Mouse (Mus musculus) heart, embryonic 16.5 days (tissue): ENCODE data around the gene Asb3. TPM values are rescaled to one million over a fixed set of nuclear protein-coding genes. Genes with fewer than 3 reads are reported as not detected.
"Not testable (repeated sequence)": the region's sequence is repeated elsewhere in the genome, so short reads cannot be mapped to it uniquely, and the experiment has no call there.

Source experiments
- ATAC-seq: fragments of 200-750 bp; cut with Nextera tagmentation; replicated peaks from 2 replicates; pipeline ENCODE4 v1.8.0; 2017; ENCODE audit warnings: moderate number of reproducible peaks; ENCODE audit not compliant: insufficient read depth, low FRiP score; ENCODE audit errors: extremely low read depth
- H3K27ac ChIP-seq: fragments of 300-500 bp; sonication (generic); 2 replicates; pipeline ENCODE4 v1.5.1; 2014; ENCODE audit warnings: mild to moderate bottlenecking, low read length, control low read depth, moderate library complexity
- H3K27me3 ChIP-seq: fragments of 300-500 bp; sonication (generic); 2 replicates; pipeline ENCODE4 v1.6.1; 2014; ENCODE audit warnings: low read length, mixed read lengths; ENCODE audit not compliant: control insufficient read depth, insufficient read depth
- H3K36me3 ChIP-seq: fragments of 300-500 bp; sonication (generic); 2 replicates; pipeline ENCODE4 v1.6.1; 2014; ENCODE audit not compliant: control insufficient read depth, insufficient read depth
- H3K4me1 ChIP-seq: fragments of 300-500 bp; sonication (generic); 2 replicates; pipeline ENCODE4 v1.6.1; 2014; ENCODE audit warnings: low read length, mixed read lengths; ENCODE audit not compliant: control insufficient read depth, insufficient read depth
- H3K4me2 ChIP-seq: fragments of 300-500 bp; sonication (generic); 2 replicates; pipeline ENCODE4 v1.6.1; 2014; ENCODE audit warnings: low read depth, mild to moderate bottlenecking, control low read depth, low read length
- H3K4me3 ChIP-seq: fragments of 300-500 bp; sonication (generic); 2 replicates; pipeline ENCODE4 v1.5.1; 2014; ENCODE audit warnings: mild to moderate bottlenecking, control low read depth, low read length
- H3K9ac ChIP-seq: fragments of 300-500 bp; sonication (generic); 2 replicates; pipeline ENCODE4 v1.6.1; 2014; ENCODE audit warnings: low read length, control low read depth
- H3K9me3 ChIP-seq: fragments of 300-500 bp; sonication (generic); replicated peaks from 2 replicates; pipeline ENCODE4 v1.6.1; 2016; ENCODE audit warnings: low read length; ENCODE audit not compliant: control insufficient read depth
- WGBS: fragments of 180-500 bp; shearing (Covaris S2); extraction: QIAGEN DNeasy Blood & Tissue Kit; methylation state at CpG from one replicate; pipeline ENCODE4 v1.1.7; 2014; 5-methylcytosine and 5-hydroxymethylcytosine counted together
- polyA plus RNA-seq: library from polyadenylated mRNA; unstranded; fragments of >200 nt; fragmentation: Nextera tagmentation; extraction: Ambion mirVana; gene quantifications from 2 replicates; pipeline ENCODE4 v1.2.1, GENCODE M21; 2015

Gene Asb3
- polyA plus RNA-seq, 1 experiment from 2014 or later: 20.6 TPM

DNA sequence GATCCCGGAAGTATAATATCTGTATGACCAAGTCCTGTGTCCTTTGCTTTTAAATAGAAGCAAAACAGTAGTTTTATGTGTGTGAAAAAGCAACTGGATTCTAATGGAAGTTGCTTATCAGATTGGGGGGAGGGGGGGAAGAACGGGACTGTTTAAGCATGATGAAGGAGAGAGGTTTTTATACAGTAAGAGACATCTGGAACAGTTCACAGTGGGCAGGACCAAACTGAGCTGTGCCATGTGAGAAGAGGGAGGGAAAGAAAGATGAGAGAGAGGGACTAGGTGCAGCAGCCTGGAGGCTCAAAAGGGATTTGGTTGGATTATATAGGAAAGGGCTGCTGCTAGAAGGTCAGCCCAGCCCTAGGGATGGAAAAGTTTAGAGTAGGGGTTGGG, 101.4 kb downstream of the Asb3 start:
- Histone ChIP-seq H3K9ac (peak overlapping the region; percentile 80), H3K27me3 (no peaks in the 10 kb centered on the region), H3K36me3 (no peaks in the 10 kb centered on the region), H3K4me2 (peak overlapping the region; percentile 75), H3K27ac (peak overlapping the region; percentile 87), H3K4me1 (peaks cover 5% of the 10 kb centered on the region; the same call in 1 of the 2 replicates), H3K4me3 (peak overlapping the region; percentile 65), H3K9me3 (no peaks in the 10 kb centered on the region)
- 0% methylated on average over 2 of the region's 2 CpGs for WGBS
- peak; percentile 56 for ATAC-seq

DNA sequence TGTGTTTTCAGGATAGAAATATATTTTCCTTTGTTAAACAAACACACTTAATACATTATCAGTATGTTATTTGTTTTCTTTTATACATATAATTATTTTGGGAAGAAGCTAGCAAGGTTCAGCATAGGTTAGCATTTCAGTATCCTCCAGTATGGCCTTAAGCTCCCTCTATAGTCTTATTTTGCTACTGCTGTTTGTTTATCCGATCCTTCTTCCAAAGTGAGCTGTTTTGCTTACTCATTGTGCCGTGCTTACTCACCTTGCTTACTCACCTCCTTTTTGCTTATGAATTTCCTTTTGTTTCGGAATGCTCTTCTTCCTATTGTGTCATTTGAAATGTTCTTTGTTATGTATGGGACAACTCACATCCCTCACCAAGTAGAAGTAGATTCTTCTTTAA, 111.5 kb downstream of the Asb3 start:
- Histone ChIP-seq H3K27ac (no peak overlapping the region), H3K9ac (no peak overlapping the region), H3K27me3 (no peaks in the 10 kb centered on the region), H3K4me3 (no peak overlapping the region), H3K4me1 (no peaks in the 10 kb centered on the region), H3K4me2 (no peak overlapping the region), H3K9me3 (no peaks in the 10 kb centered on the region), H3K36me3 (no peaks in the 10 kb centered on the region)
- WGBS: 81% methylated on average over 3 of the region's 3 CpGs
- no peak for ATAC-seq

DNA sequence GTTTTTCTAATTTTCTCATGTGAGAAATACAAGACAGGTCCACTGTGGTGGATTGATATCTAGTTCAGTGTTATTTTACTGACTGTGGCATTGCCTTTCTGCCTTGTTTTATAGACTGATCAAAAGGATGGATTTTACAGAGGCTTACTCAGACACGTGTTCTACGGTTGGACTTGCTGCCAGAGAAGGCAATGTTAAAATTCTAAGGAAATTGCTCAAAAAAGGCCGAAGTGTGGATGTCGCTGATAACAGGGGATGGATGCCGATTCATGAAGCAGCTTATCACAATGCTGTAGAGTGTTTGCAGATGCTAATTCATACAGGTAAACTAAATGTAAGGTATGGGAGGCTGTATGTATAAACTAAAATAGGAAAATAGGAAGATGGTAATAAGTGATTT, 113.0 kb downstream of the Asb3 start:
- Histone ChIP-seq H3K4me2 (no peak overlapping the region), H3K4me3 (no peak overlapping the region), H3K27me3 (no peaks in the 10 kb centered on the region), H3K9ac (no peak overlapping the region), H3K4me1 (no peaks in the 10 kb centered on the region), H3K9me3 (no peaks in the 10 kb centered on the region), H3K36me3 (no peaks in the 10 kb centered on the region), H3K27ac (no peak overlapping the region)
- WGBS: 81% methylated on average over 5 of the region's 5 CpGs
- no peak for ATAC-seq

DNA sequence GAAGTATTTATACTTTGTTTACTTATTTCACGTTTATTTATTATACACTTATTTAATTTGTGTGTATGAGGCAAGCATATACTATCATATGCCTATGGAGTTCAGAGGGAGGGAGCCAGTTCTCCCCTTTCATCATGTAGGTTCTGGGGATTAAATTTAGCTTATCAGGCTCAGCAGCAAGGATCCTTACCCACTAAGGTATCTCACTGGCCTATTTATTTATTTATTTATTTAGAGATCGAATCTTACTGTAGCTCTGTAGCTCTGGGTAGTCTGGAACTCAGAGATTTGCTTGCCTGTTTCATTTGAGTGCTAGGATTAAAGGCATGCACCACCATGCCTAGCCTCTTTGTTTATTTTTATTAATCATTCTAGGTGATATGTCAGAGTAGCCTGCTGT, 113.5 kb downstream of the Asb3 start:
- Histone ChIP-seq H3K9ac (no peak overlapping the region), H3K9me3 (no peaks in the 10 kb centered on the region), H3K36me3 (no peaks in the 10 kb centered on the region), H3K4me3 (no peak overlapping the region), H3K4me1 (no peaks in the 10 kb centered on the region), H3K4me2 (no peak overlapping the region), H3K27me3 (no peaks in the 10 kb centered on the region), H3K27ac (no peak overlapping the region)
- 70% methylated on average over 2 of the region's 2 CpGs for WGBS
- no peak for ATAC-seq

DNA sequence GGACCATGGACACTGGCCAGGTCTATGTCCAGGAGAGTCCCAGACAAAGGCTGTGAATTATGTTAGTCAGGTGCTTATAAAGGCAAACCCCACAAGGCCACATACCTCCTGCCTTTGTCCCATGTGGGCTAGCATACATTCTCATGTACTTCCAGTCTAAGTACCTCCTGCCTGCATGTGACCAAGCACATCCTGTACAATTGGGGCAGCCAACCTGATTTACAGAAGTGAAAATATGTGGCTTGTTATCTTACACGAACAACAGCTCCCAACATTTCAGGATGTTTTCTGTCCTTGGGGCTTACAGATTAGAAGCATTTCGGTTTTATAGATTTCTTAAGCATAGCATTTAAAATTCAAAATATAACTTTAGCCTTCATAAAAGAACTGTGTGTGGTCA, 114.8 kb downstream of the Asb3 start:
- no peak for ATAC-seq
- Histone ChIP-seq H3K27me3 (no peaks in the 10 kb centered on the region), H3K27ac (no peak overlapping the region), H3K4me2 (no peak overlapping the region), H3K4me1 (no peaks in the 10 kb centered on the region), H3K36me3 (no peaks in the 10 kb centered on the region), H3K4me3 (no peak overlapping the region), H3K9ac (no peak overlapping the region), H3K9me3 (no peaks in the 10 kb centered on the region)
- WGBS: 71% methylated on average over 2 of the region's 2 CpGs

DNA sequence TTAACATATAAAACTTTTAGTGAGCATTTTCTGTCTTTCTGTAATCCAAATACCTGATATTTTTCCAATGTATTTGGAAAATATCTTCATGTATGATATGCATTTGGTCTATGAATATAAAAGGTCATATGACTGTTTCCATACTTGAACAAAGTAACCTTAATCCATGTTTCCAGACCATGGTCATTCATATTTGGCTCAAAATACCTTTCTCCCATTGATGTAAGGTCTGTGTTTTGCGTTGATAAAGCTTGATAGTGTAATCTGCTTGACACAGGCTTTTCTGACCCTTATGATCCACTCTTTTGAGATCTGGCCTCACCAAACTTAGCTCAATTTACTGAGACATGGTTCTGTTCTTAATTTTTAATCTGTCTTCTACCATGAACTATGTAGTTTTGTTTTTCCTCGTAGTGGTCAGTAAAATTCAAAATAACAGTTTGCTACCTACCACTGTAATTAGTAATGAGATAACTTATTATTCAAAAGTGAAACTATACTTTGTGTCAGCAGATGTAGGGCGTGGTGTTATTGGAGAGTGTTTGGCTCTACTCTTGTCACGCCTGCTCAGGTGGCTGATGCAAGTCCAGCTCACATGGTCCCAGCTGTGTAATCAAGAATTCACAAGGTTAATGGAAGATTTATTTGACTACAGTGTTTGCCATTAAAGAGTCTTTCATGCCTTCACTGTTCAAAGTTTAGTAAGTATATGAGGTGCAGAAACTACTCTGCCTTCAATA, 116.1 kb downstream of the Asb3 start:
- Histone ChIP-seq H3K27me3 (no peaks in the 10 kb centered on the region), H3K4me1 (no peaks in the 10 kb centered on the region), H3K9me3 (no peaks in the 10 kb centered on the region), H3K4me3 (no peak overlapping the region), H3K4me2 (no peak overlapping the region), H3K36me3 (no peaks in the 10 kb centered on the region), H3K9ac (no peak overlapping the region), H3K27ac (no peak overlapping the region)
- ATAC-seq: no peak
- WGBS: 88% methylated on average over 4 of the region's 4 CpGs

DNA sequence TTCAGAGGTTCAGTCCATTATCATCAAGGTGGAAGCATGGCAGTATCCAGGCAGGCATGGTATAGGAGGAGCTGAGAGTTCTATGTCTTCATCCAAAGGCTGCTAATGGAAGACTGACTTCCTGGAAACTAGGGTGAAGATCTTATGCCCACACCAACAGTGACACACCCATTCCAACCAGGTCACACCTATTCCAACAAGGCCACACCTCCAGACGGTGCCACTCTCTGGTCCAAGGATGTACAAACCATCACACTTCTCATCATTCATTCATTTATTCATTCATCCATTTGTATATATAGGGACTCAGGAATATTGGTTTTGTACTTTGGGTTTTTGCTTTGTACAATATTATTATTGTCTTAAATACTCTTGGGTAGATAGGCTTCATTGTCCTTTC, 124.5 kb downstream of the Asb3 start:
- not testable (repeated sequence) for H3K4me3 ChIP-seq, H3K27ac ChIP-seq, H3K9me3 ChIP-seq, H3K27me3 ChIP-seq, H3K9ac ChIP-seq, H3K4me1 ChIP-seq, ATAC-seq, H3K4me2 ChIP-seq, H3K36me3 ChIP-seq
- WGBS: 94% methylated on average over 1 of the region's 1 CpGs

DNA sequence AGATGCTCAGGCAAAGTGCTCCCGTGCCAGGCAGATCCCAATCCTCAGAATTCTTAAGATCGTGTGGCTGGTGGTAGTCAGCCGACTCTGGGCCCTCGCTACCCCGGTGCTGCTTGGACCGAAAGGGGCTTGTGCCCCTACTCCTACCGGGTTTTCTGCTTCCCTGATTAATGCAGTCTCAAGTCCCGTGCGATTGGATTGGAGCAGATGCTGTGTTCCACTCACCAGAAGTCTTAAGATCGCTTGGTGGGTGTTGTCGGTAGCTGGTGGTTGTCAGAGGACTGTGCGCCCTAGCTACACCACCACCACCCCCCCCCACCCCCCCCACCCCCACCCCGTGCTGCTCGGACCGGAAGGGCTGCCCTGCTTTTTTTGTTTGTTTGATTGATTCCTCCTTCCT, 132.2 kb downstream of the Asb3 start:
- not testable (repeated sequence) for H3K36me3 ChIP-seq, H3K27me3 ChIP-seq, H3K4me1 ChIP-seq, H3K4me2 ChIP-seq, H3K9ac ChIP-seq, H3K27ac ChIP-seq, H3K4me3 ChIP-seq, H3K9me3 ChIP-seq, ATAC-seq
- 63% methylated on average over 15 of the region's 15 CpGs for WGBS

DNA sequence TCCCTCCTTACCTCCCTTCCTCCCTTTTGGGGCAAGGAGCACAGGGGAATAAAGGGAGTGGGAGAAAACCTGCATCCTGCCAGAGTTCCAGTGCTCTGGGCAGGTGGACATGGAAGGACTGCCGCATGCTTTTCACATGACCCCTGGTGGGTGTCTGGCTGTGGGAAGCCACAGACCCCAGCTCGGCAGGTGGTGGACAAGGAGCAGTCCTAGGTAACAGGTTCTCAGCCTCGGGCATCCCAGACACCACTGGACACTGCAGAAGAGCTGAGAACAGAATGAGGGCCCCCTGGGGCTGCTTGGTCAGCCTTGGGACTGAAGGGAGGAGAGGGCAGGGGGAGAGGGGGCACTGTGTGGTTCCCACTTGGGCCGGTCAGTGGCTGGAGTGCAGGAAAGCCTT, 149.7 kb downstream of the Asb3 start:
- Histone ChIP-seq H3K4me3 (no peak overlapping the region), H3K4me2 (no peak overlapping the region), H3K9me3 (peaks cover under 1% of the 10 kb centered on the region; the same call in 1 of the 2 replicates), H3K9ac (no peak overlapping the region), H3K27ac (no peak overlapping the region), H3K36me3 (peaks cover 10% of the 10 kb centered on the region), H3K27me3 (no peaks in the 10 kb centered on the region), H3K4me1 (no peaks in the 10 kb centered on the region)
- ATAC-seq: no peak
- WGBS: 94% methylated on average over 4 of the region's 4 CpGs
